Mouse (Mus musculus) forebrain, embryonic 13.5 days (tissue): ENCODE data around the gene Olfr1441. TPM values are rescaled to one million over a fixed set of nuclear protein-coding genes. Genes with fewer than 3 reads are reported as not detected.
A peak's percentile ranks its signal among the peaks of the same experiment; 100 is the strongest.

Experiments used
- ATAC-seq: fragments of 200-750 bp; cut with Nextera tagmentation; 2 replicates; pipeline ENCODE4 v1.8.0; 2017
- H3K27ac ChIP-seq: fragments of 300-500 bp; sonication (generic); 2 replicates; pipeline ENCODE4 v1.5.1; 2015; ENCODE audit warnings: inconsistent platforms, mild to moderate bottlenecking, moderate library complexity
- H3K27me3 ChIP-seq: fragments of 300-500 bp; sonication (generic); 2 replicates; pipeline ENCODE4 v1.6.1; 2015; ENCODE audit warnings: mild to moderate bottlenecking, inconsistent platforms
- H3K36me3 ChIP-seq: fragments of 300-500 bp; sonication (generic); 2 replicates; pipeline ENCODE4 v1.6.1; 2015; ENCODE audit warnings: mild to moderate bottlenecking, inconsistent platforms; ENCODE audit not compliant: poor library complexity, severe bottlenecking
- H3K4me1 ChIP-seq: fragments of 300-500 bp; sonication (generic); 2 replicates; pipeline ENCODE4 v1.6.1; 2015; ENCODE audit warnings: inconsistent platforms
- H3K4me2 ChIP-seq: fragments of 300-500 bp; sonication (generic); 2 replicates; pipeline ENCODE4 v1.6.1; 2015; ENCODE audit warnings: inconsistent platforms, mild to moderate bottlenecking, moderate library complexity
- H3K4me3 ChIP-seq: fragments of 300-500 bp; sonication (generic); 2 replicates; pipeline ENCODE4 v1.5.1; 2015; ENCODE audit warnings: mild to moderate bottlenecking, inconsistent platforms
- H3K9ac ChIP-seq: fragments of 300-500 bp; sonication (generic); 2 replicates; pipeline ENCODE4 v1.6.1; 2015; ENCODE audit warnings: mild to moderate bottlenecking, inconsistent platforms
- H3K9me3 ChIP-seq: fragments of 300-500 bp; sonication (generic); replicated peaks from 2 replicates; pipeline ENCODE4 v1.6.1; 2016; ENCODE audit warnings: inconsistent platforms
- WGBS: fragments of 180-500 bp; shearing (Covaris S2); methylation state at CpG from one replicate; pipeline ENCODE4 v1.1.7; 2015; 5-methylcytosine and 5-hydroxymethylcytosine counted together
- polyA plus RNA-seq: library from polyadenylated mRNA; unstranded; fragments of >200 nt; fragmentation: Nextera tagmentation; extraction: Ambion mirVana; gene quantifications from 2 replicates; pipeline ENCODE4 v1.2.1, GENCODE M21; 2015

Olfr1441 gene
- polyA plus RNA-seq, 1 experiment from 2014 or later: not detected

GRCm38 (mm10) chr19:12435750-12436524 lies 18.7 kb downstream of the Olfr1441 start:
- 83% methylated on average over 4 of the region's 4 CpGs for WGBS
- H3K27ac ChIP-seq: no peak overlapping the region
- H3K9ac ChIP-seq: no peak overlapping the region
- no peaks in the 10 kb centered on the region for H3K4me1 ChIP-seq
- no peaks in the 10 kb centered on the region for H3K9me3 ChIP-seq
- no peak overlapping the region for H3K4me2 ChIP-seq
- no peaks in the 10 kb centered on the region for H3K36me3 ChIP-seq
- H3K4me3 ChIP-seq: no peak overlapping the region
- H3K27me3 ChIP-seq: no peaks in the 10 kb centered on the region
- ATAC-seq: no peak

- Histone ChIP-seq H3K27ac (no peak overlapping the region), H3K9me3 (no peaks in the 10 kb centered on the region)
- 51% methylated on average over 1 of the region's 1 CpGs for WGBS
Observed at GRCm38 (mm10) chr19:12439581-12439980, 22.3 kb downstream of the Olfr1441 start.

GRCm38 (mm10) chr19:12440103-12440725 lies 23.0 kb downstream of the Olfr1441 start:
- Histone ChIP-seq H3K9me3 (no peaks in the 10 kb centered on the region), H3K4me2 (no peak overlapping the region), H3K27ac (no peak overlapping the region), H3K4me1 (no peaks in the 10 kb centered on the region), H3K36me3 (no peaks in the 10 kb centered on the region), H3K27me3 (no peaks in the 10 kb centered on the region), H3K9ac (no peak overlapping the region), H3K4me3 (no peak overlapping the region)
- ATAC-seq: no peak
- 72% methylated on average over 5 of the region's 5 CpGs for WGBS

More at GRCm38 (mm10) chr19:12439581-12439980, 22.3 kb downstream of the Olfr1441 start:
- no peak for ATAC-seq
- H3K27me3 ChIP-seq: no peaks in the 10 kb centered on the region
- H3K4me1 ChIP-seq: no peaks in the 10 kb centered on the region
- H3K4me2 ChIP-seq: no peak overlapping the region
- no peaks in the 10 kb centered on the region for H3K36me3 ChIP-seq
- H3K4me3 ChIP-seq: no peak overlapping the region
- H3K9ac ChIP-seq: no peak overlapping the region

GRCm38 (mm10) chr19:12442560-12442959 lies 25.3 kb downstream of the Olfr1441 start:
- WGBS: 85% methylated on average over 4 of the region's 4 CpGs
- no peak overlapping the region for H3K4me2 ChIP-seq
- H3K36me3 ChIP-seq: no peaks in the 10 kb centered on the region
- no peak for ATAC-seq
- H3K9ac ChIP-seq: no peak overlapping the region
- no peak overlapping the region for H3K4me3 ChIP-seq
- H3K27ac ChIP-seq: no peak overlapping the region
- H3K9me3 ChIP-seq: no peaks in the 10 kb centered on the region
- no peaks in the 10 kb centered on the region for H3K27me3 ChIP-seq
- H3K4me1 ChIP-seq: no peaks in the 10 kb centered on the region

GRCm38 (mm10) chr19:12445014-12445413 lies 27.8 kb downstream of the Olfr1441 start:
- no peak for ATAC-seq
- no peaks in the 10 kb centered on the region for H3K36me3 ChIP-seq
- no peak overlapping the region for H3K9ac ChIP-seq
- H3K27ac ChIP-seq: no peak overlapping the region
- WGBS: 84% methylated on average over 3 of the region's 3 CpGs
- no peaks in the 10 kb centered on the region for H3K27me3 ChIP-seq
- H3K4me3 ChIP-seq: no peak overlapping the region
- H3K4me2 ChIP-seq: no peak overlapping the region
- no peaks in the 10 kb centered on the region for H3K4me1 ChIP-seq
- H3K9me3 ChIP-seq: no peaks in the 10 kb centered on the region

DNA sequence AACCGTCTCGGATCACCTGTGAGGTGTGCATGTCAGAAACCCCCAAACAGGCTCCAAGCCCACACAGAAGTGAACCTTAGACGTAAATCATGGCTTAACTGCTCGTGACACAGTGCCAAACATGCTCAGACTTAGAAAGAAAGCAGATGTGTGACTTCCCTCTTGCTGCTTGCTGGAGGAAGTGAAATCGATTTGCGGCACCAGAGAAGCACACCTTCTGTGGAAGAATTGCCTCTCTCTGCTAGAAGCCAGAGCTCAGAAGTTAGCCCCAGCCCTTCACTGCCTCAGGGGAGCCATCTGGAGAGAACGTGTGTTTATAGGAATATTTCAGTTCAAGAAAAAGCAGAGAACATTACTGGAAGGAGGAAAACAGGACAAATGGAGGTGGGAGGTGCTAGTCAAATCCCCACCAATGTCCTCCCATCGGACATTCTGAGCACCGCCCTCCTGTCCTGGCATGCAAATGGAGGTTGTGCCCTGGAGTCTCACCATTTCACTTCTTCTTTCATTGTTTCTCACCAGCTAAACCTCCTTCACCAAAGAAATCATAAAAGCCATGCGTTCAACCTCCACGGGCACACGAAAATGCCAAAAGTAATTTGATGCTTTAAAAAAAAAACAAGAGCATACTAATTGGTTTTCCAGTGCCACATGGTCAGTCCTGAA lies 40.3 kb downstream of the Olfr1441 start:
- Histone ChIP-seq H3K36me3 (no peaks in the 10 kb centered on the region), H3K4me2 (no peak overlapping the region), H3K4me1 (no peaks in the 10 kb centered on the region), H3K4me3 (no peak overlapping the region), H3K9ac (no peak overlapping the region), H3K9me3 (no peaks in the 10 kb centered on the region), H3K27me3 (no peaks in the 10 kb centered on the region), H3K27ac (no peak overlapping the region)
- no peak for ATAC-seq
- 85% methylated on average over 12 of the region's 12 CpGs for WGBS

GRCm38 (mm10) chr19:12459516-12459915 lies 42.3 kb downstream of the Olfr1441 start:
- H3K9ac ChIP-seq: no peak overlapping the region
- WGBS: 89% methylated on average over 4 of the region's 4 CpGs
- H3K27me3 ChIP-seq: no peaks in the 10 kb centered on the region
- H3K36me3 ChIP-seq: no peaks in the 10 kb centered on the region
- H3K4me1 ChIP-seq: peaks cover 8% of the 10 kb centered on the region; the same call in 1 of the 2 replicates
- ATAC-seq: no peak
- H3K27ac ChIP-seq: no peak overlapping the region
- H3K4me3 ChIP-seq: no peak overlapping the region
- no peaks in the 10 kb centered on the region for H3K9me3 ChIP-seq
- no peak overlapping the region for H3K4me2 ChIP-seq

DNA sequence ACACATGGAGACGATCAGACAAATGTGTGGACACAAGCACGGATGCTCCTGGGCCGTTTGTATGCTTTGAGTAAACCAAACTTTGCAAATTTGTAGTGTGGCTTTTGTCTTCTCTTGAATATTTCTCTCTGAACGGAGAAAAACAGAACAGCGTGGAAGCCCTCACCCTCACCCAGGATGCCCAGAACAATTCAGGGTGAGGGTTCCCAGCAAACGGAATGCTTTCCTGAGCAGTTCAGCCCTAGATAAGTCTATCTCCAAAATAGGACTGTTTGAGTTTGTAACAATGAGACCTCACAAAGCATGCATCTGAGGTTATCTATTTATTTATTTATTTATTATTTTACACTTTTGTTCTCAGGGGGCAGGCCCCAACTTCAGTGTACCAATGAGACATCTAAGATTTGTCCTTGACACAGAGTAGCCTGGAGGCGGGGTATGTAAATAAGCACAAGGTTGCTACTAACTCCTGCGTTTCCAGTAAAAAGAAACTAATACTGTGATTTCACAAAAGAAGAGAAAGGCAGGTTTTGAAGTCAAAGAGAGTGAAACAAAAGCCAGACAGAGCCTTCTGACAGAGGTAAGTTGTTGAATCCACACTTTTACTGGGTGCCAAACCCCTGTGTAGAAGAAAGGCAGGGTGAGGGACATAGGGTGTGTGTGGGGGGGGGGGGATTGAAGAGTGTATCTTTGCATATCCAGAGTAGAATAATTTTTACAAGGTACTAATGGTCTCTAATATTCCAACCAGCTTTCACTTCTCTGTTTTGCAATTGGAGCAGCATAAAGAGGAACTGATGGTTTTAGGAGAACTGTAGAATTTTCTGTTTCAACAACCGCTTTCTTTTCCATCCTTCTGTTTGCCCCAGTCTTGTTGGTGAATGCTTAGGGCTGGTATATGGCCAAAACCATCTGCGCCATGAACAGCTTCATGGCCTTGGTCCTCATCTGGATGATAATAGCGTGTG lies 43.3 kb downstream of the Olfr1441 start, which contains the start of gene Mpeg1:
TSS of gene Mpeg1 (plus strand) at position 498 of the 968 bp plus-strand sequence.
- ATAC-seq: no peak
- 81% methylated on average over 11 of the region's 11 CpGs for WGBS
- Histone ChIP-seq H3K9ac (no peak within 1 kb of the TSS), H3K4me1 (peaks cover 8% of the 10 kb centered on the region; the same call in 1 of the 2 replicates), H3K4me3 (no peak within 1 kb of the TSS), H3K9me3 (no peaks in the 10 kb centered on the region), H3K27me3 (no peaks in the 10 kb centered on the region), H3K4me2 (no peak within 1 kb of the TSS), H3K27ac (no peak within 1 kb of the TSS), H3K36me3 (no peaks in the 10 kb centered on the region)

DNA sequence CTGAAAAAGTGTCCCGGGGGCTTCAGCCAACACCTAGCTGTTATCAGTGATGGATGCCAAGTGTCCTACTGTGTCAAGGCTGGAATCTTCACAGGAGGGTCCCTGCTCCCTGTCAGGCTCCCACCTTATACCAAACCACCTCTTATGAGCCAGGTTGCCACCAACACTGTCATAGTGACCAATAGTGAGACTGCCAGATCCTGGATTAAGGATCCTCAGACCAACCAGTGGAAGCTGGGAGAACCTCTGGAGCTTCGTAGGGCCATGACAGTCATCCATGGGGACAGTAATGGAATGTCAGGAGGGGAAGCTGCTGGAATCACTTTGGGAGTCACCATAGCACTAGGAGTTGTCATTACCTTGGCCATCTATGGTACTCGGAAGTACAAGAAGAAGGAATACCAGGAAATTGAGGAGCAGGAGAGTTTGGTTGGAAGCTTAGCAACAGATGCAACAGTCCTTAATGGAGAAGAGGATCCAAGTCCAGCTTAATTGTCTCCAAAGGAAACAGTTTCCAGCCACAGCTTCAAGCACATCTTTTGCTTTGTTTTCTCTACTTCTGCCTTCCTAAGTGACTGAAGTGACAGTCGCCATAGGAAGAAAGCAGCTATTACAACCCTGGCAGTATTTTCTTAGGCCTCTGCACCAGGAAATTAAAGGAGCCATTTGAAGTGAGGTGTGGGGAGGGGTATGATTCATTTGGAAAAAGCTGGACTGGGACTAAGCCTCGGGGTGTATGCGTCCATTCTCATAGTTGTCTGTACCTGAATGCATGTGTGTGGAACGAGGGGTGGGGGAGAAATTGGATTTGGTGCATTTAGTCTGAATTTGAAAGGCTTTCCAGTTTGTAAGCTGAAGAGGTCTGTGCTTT lies 45.9 kb downstream of the Olfr1441 start:
- no peaks in the 10 kb centered on the region for H3K9me3 ChIP-seq
- no peak overlapping the region for H3K27ac ChIP-seq
- peaks cover 8% of the 10 kb centered on the region; the same call in 1 of the 2 replicates for H3K4me1 ChIP-seq
- peaks cover 8% of the 10 kb centered on the region for H3K36me3 ChIP-seq
- H3K27me3 ChIP-seq: no peaks in the 10 kb centered on the region
- WGBS: 55% methylated on average over 7 of the region's 7 CpGs
- peak; percentile 44; the same call in 1 of the 2 replicates for ATAC-seq
- H3K4me2 ChIP-seq: no peak overlapping the region
- no peak overlapping the region for H3K4me3 ChIP-seq
- no peak overlapping the region for H3K9ac ChIP-seq

- no peak overlapping the region for H3K9ac ChIP-seq
- no peaks in the 10 kb centered on the region for H3K9me3 ChIP-seq
- H3K4me3 ChIP-seq: no peak overlapping the region
- peak; percentile 65; the same call in 1 of the 2 replicates for ATAC-seq
- no peaks in the 10 kb centered on the region for H3K27me3 ChIP-seq
- no peak overlapping the region for H3K27ac ChIP-seq
- H3K4me1 ChIP-seq: peaks cover 8% of the 10 kb centered on the region; the same call in 1 of the 2 replicates
- peaks cover 14% of the 10 kb centered on the region for H3K36me3 ChIP-seq
- no peak overlapping the region for H3K4me2 ChIP-seq
- WGBS: 32% methylated on average over 1 of the region's 1 CpGs
Observed at GRCm38 (mm10) chr19:12463722-12464035, 46.4 kb downstream of the Olfr1441 start.

DNA sequence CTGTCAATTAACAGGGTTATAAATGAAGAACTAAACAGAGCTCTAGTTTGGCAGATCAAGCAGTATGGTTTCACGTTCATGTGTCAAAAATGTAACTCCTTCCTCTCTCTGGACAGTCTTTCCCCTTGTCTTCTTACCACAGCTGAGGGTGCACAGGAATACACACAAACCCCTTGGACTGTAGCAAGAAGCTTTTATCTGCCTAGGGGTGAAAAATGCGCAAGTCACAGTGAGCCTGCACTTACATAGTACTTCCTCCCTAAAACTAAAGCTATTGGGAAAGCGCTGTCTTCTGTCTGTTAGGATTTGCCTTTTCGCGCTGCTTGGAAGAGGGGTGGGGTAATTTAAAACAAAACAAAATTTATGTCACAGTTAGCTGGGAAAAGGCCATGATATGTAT lies 46.9 kb downstream of the Olfr1441 start:
- Histone ChIP-seq H3K4me3 (no peak overlapping the region), H3K9ac (no peak overlapping the region), H3K9me3 (no peaks in the 10 kb centered on the region), H3K36me3 (peaks cover 18% of the 10 kb centered on the region), H3K27me3 (no peaks in the 10 kb centered on the region), H3K4me2 (no peak overlapping the region), H3K4me1 (peaks cover 8% of the 10 kb centered on the region; the same call in 1 of the 2 replicates), H3K27ac (no peak overlapping the region)
- 79% methylated on average over 5 of the region's 5 CpGs for WGBS
- ATAC-seq: no peak
